26 mouse cellular contexts compared by ENCODE assay signal in genomic region chr4:4549893-4550292, GRCm38 (mm10).
"Had no signal": no experiment of that assay in that cellular context is flagged by ENCODE, and none has a peak within 500 bp of the region (broad histone marks: within the 10 kb centered on the region; RNA-seq: fewer than 3 reads in every experiment).

No protein-coding gene starts in this region.

- ATAC-seq: hindbrain, postnatal 0 days; intestine, embryonic 16.5 days had no signal

- H3K9me3 ChIP-seq: heart, embryonic 13.5 days; heart, embryonic 15.5 days; hindbrain, embryonic 13.5 days; hindbrain, embryonic 15.5 days; limb, embryonic 10.5 days; limb, embryonic 12.5 days; liver, embryonic 13.5 days; liver, embryonic 15.5 days had no signal

- H3K27ac ChIP-seq: heart, adult 2 months; heart, embryonic 13.5 days; heart, embryonic 15.5 days; hindbrain, embryonic 13.5 days; hindbrain, embryonic 15.5 days; hindbrain, postnatal 0 days; layer of hippocampus, adult 2 months; left cerebral cortex, adult 2 months; limb, embryonic 10.5 days; limb, embryonic 12.5 days; liver, embryonic 13.5 days; liver, embryonic 15.5 days had no signal

- H3K9ac ChIP-seq: heart, embryonic 13.5 days; heart, embryonic 15.5 days; hindbrain, embryonic 13.5 days; hindbrain, embryonic 15.5 days; limb, embryonic 12.5 days; liver, embryonic 13.5 days; liver, embryonic 15.5 days had no signal

- H3K4me3 ChIP-seq: heart, adult 2 months; heart, embryonic 13.5 days; heart, embryonic 15.5 days; hindbrain, embryonic 13.5 days; hindbrain, embryonic 15.5 days; layer of hippocampus, adult 2 months; left cerebral cortex, adult 2 months; limb, embryonic 10.5 days; limb, embryonic 12.5 days; liver, embryonic 13.5 days; liver, embryonic 15.5 days had no signal

- DNase-seq: gastrocnemius, postnatal 14 days; gastrocnemius, postnatal 36 days; heart, adult 2 months; heart, postnatal 14 days; heart, postnatal 36 days; kidney, adult 11 months; kidney, adult 2 months; kidney, adult 9 months; kidney, postnatal 10 days; kidney, postnatal 25 days; kidney, postnatal 4 days; liver; liver, embryonic 13.5 days had no signal

- H3K4me2 ChIP-seq: heart, embryonic 11.5 days; heart, embryonic 13.5 days; heart, embryonic 15.5 days; hindbrain, embryonic 13.5 days; hindbrain, embryonic 15.5 days; limb, embryonic 12.5 days; liver, embryonic 11.5 days; liver, embryonic 13.5 days; liver, embryonic 15.5 days had no signal

- H3K36me3 ChIP-seq: heart, embryonic 13.5 days; heart, embryonic 15.5 days; hindbrain, embryonic 13.5 days; hindbrain, embryonic 15.5 days; limb, embryonic 10.5 days; limb, embryonic 12.5 days; liver, embryonic 13.5 days; liver, embryonic 15.5 days had no signal

- H3K4me1 ChIP-seq: heart, embryonic 13.5 days; heart, embryonic 15.5 days; hindbrain, embryonic 13.5 days; hindbrain, embryonic 15.5 days; limb, embryonic 10.5 days; limb, embryonic 12.5 days; liver, embryonic 13.5 days; liver, embryonic 15.5 days had no signal

- H3K27me3 ChIP-seq: heart, embryonic 13.5 days; heart, embryonic 15.5 days; hindbrain, embryonic 13.5 days; hindbrain, embryonic 15.5 days; limb, embryonic 12.5 days; liver, embryonic 13.5 days; liver, embryonic 15.5 days had no signal
